Mouse (Mus musculus) lung, embryonic 16.5 days (tissue): ENCODE data around the gene Eps15l1. TPM values are rescaled to one million over a fixed set of nuclear protein-coding genes. Genes with fewer than 3 reads are reported as not detected.

Experiments used
- ATAC-seq: fragments of 200-750 bp; cut with Nextera tagmentation; 2 replicates; pipeline ENCODE4 v1.8.0; 2017; ENCODE audit warnings: low read depth, mild to moderate bottlenecking, moderate library complexity
- H3K27ac ChIP-seq: fragments of 300-500 bp; sonication (generic); 2 replicates; pipeline ENCODE4 v1.5.1; 2014; ENCODE audit warnings: mild to moderate bottlenecking, control low read depth, low read length
- H3K27me3 ChIP-seq: fragments of 300-500 bp; sonication (generic); 2 replicates; pipeline ENCODE4 v1.6.1; 2014; ENCODE audit warnings: low read depth, low read length, mixed read lengths; ENCODE audit not compliant: control insufficient read depth, insufficient read depth
- H3K36me3 ChIP-seq: fragments of 300-500 bp; sonication (generic); 2 replicates; pipeline ENCODE4 v1.6.1; 2014; ENCODE audit warnings: low read length; ENCODE audit not compliant: control insufficient read depth, insufficient read depth
- H3K4me1 ChIP-seq: fragments of 300-500 bp; sonication (generic); replicated peaks from 2 replicates; pipeline ENCODE4 v1.6.1; 2014; ENCODE audit warnings: low read length, mixed read lengths; ENCODE audit not compliant: control insufficient read depth, insufficient read depth
- H3K4me2 ChIP-seq: fragments of 300-500 bp; sonication (generic); 2 replicates; pipeline ENCODE4 v1.6.1; 2014; ENCODE audit warnings: low read depth, low read length, control low read depth
- H3K4me3 ChIP-seq: fragments of 300-500 bp; sonication (generic); 2 replicates; pipeline ENCODE4 v1.5.1; 2014; ENCODE audit warnings: mild to moderate bottlenecking, low read length, control low read depth
- H3K9ac ChIP-seq: fragments of 300-500 bp; sonication (generic); 2 replicates; pipeline ENCODE4 v1.6.1; 2014; ENCODE audit warnings: low read length, control low read depth
- H3K9me3 ChIP-seq: fragments of 300-500 bp; sonication (generic); 2 replicates; pipeline ENCODE4 v1.6.1; 2016; ENCODE audit warnings: low read length; ENCODE audit not compliant: control insufficient read depth
- WGBS: fragments of 180-500 bp; shearing (Covaris S2); extraction: QIAGEN DNeasy Blood & Tissue Kit; methylation state at CpG from one replicate; pipeline ENCODE4 v1.1.7; 2014; 5-methylcytosine and 5-hydroxymethylcytosine counted together
- polyA plus RNA-seq: library from polyadenylated mRNA; unstranded; fragments of >200 nt; fragmentation: Nextera tagmentation; extraction: Ambion mirVana; gene quantifications from 2 replicates; pipeline ENCODE4 v1.2.1, GENCODE M21; 2015

Eps15l1 gene
- polyA plus RNA-seq, 1 experiment from 2014 or later, result 52.6 TPM

- WGBS, result 69% methylated on average over 7 of the region's 7 CpGs
- no peak overlapping the region for H3K27ac ChIP-seq
- no peaks in the 10 kb centered on the region for H3K9me3 ChIP-seq
- H3K4me3 ChIP-seq, result no peak overlapping the region
- no peaks in the 10 kb centered on the region for H3K27me3 ChIP-seq
- no peaks in the 10 kb centered on the region; the same call in 1 of the 2 replicates for H3K4me1 ChIP-seq
- H3K36me3 ChIP-seq, result peaks cover 30% of the 10 kb centered on the region
- no peak overlapping the region for H3K9ac ChIP-seq
- ATAC-seq, result no peak
- H3K4me2 ChIP-seq, result no peak overlapping the region
These were observed 57.8 kb downstream of the Eps15l1 start for GRCm38 (mm10) chr8:72363457-72363856.

- Histone ChIP-seq H3K9ac (no peak overlapping the region), H3K9me3 (no peaks in the 10 kb centered on the region), H3K27ac (no peak overlapping the region), H3K4me3 (no peak overlapping the region), H3K36me3 (peaks cover 27% of the 10 kb centered on the region), H3K4me2 (no peak overlapping the region), H3K4me1 (no peaks in the 10 kb centered on the region; the same call in 1 of the 2 replicates), H3K27me3 (no peaks in the 10 kb centered on the region)
- 90% methylated on average over 4 of the region's 4 CpGs for WGBS
- ATAC-seq, result no peak
These were observed 58.5 kb downstream of the Eps15l1 start for GRCm38 (mm10) chr8:72362754-72363153.

GRCm38 (mm10) chr8:72360162-72360561 is 61.1 kb downstream of the Eps15l1 start:
- no peak overlapping the region for H3K4me3 ChIP-seq
- H3K4me1 ChIP-seq, result no peaks in the 10 kb centered on the region; the same call in 1 of the 2 replicates
- H3K9me3 ChIP-seq, result no peaks in the 10 kb centered on the region
- H3K27ac ChIP-seq, result no peak overlapping the region
- no peak overlapping the region for H3K9ac ChIP-seq
- H3K36me3 ChIP-seq, result peaks cover 30% of the 10 kb centered on the region
- ATAC-seq, result no peak
- H3K27me3 ChIP-seq, result no peaks in the 10 kb centered on the region
- H3K4me2 ChIP-seq, result no peak overlapping the region

DNA sequence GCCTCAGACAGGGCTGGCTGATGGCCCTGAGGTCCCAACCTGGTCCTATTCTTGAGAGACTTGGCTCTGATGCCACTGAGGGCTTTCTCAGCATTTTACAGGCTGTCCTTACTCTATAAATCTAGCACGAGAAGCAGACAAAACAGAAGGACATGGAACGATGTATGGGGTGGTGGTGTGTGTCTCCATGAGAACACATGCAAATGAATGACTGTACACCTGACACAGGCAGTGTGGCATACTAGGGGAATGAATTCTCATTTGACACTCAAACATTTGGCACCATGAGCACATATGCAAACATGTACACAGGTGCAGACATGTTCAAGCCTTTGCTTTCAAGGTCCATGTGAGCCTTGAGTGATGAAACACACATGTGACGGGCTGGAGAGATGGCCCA is 64.7 kb downstream of the Eps15l1 start:
- WGBS, result 91% methylated on average over 3 of the region's 3 CpGs
- peaks cover 29% of the 10 kb centered on the region for H3K36me3 ChIP-seq
- no peak for ATAC-seq
- no peak overlapping the region for H3K9ac ChIP-seq
- no peaks in the 10 kb centered on the region for H3K27me3 ChIP-seq
- H3K4me2 ChIP-seq, result no peak overlapping the region
- H3K27ac ChIP-seq, result no peak overlapping the region
- peaks cover 8% of the 10 kb centered on the region; the same call in 1 of the 2 replicates for H3K4me1 ChIP-seq
- no peaks in the 10 kb centered on the region for H3K9me3 ChIP-seq
- H3K4me3 ChIP-seq, result no peak overlapping the region

GRCm38 (mm10) chr8:72354272-72354671 is 67.0 kb downstream of the Eps15l1 start:
- WGBS, result 52% methylated on average over 11 of the region's 11 CpGs
- peak overlapping the region; percentile 51; the same call in 1 of the 2 replicates for H3K27ac ChIP-seq
- ATAC-seq, result no peak

GRCm38 (mm10) chr8:72353700-72354045 is 67.6 kb downstream of the Eps15l1 start:
- H3K27ac ChIP-seq, result no peak overlapping the region
- no peak for ATAC-seq
- 63% methylated on average over 7 of the region's 7 CpGs for WGBS
- H3K36me3 ChIP-seq, result peaks cover 22% of the 10 kb centered on the region
- H3K9ac ChIP-seq, result no peak overlapping the region
- peaks cover 8% of the 10 kb centered on the region; the same call in 1 of the 2 replicates for H3K4me1 ChIP-seq
- H3K27me3 ChIP-seq, result no peaks in the 10 kb centered on the region
- H3K9me3 ChIP-seq, result no peaks in the 10 kb centered on the region
- H3K4me2 ChIP-seq, result no peak overlapping the region
- no peak overlapping the region for H3K4me3 ChIP-seq

More at GRCm38 (mm10) chr8:72354272-72354671, 67.0 kb downstream of the Eps15l1 start:
- Histone ChIP-seq H3K4me1 (peaks cover 8% of the 10 kb centered on the region; the same call in 1 of the 2 replicates), H3K9ac (no peak overlapping the region), H3K9me3 (no peaks in the 10 kb centered on the region), H3K4me2 (no peak overlapping the region), H3K36me3 (peaks cover 22% of the 10 kb centered on the region), H3K27me3 (no peaks in the 10 kb centered on the region), H3K4me3 (no peak overlapping the region)

DNA sequence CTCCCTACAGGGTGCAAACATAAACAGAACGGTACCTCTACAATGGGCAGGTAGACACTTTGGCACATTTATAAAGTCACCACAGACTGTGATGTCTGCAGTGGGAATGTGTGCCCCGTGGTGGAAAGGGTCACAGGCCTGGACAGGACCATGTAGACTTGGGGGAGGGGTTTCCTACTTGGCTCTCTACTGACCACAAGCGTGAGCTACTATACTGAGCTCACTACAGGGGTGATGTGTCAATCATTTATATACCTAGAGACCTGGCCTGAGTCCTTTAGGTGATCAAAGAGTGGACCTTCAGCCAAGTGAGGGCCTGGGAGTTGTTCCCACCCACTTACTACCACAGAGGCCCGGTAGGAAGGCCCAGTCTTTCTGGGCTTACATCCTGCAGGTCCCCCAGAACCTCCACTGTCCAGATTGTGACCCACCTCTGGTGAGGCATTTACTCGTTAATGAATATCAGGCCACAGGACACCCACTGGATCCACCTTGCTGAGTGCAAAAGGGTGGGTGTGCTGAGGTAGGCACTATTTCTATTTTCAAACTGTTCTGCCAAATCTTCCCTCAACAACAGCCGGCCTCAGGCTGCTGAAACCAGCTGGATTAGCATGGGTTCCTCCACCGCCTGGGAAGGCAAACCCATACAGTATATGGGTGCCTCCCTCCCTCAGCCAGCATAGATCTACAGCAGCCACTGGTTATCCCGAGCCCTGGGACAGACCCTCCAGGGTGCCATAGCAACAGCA is 68.1 kb downstream of the Eps15l1 start:
- H3K27ac ChIP-seq, result no peak overlapping the region
- no peaks in the 10 kb centered on the region for H3K27me3 ChIP-seq
- no peak overlapping the region for H3K9ac ChIP-seq
- peaks cover 22% of the 10 kb centered on the region for H3K36me3 ChIP-seq
- no peak overlapping the region for H3K4me3 ChIP-seq
- H3K4me1 ChIP-seq, result peaks cover 8% of the 10 kb centered on the region; the same call in 1 of the 2 replicates
- peak; percentile 84 for ATAC-seq
- 63% methylated on average over 8 of the region's 8 CpGs for WGBS
- H3K4me2 ChIP-seq, result no peak overlapping the region
- no peaks in the 10 kb centered on the region for H3K9me3 ChIP-seq

DNA sequence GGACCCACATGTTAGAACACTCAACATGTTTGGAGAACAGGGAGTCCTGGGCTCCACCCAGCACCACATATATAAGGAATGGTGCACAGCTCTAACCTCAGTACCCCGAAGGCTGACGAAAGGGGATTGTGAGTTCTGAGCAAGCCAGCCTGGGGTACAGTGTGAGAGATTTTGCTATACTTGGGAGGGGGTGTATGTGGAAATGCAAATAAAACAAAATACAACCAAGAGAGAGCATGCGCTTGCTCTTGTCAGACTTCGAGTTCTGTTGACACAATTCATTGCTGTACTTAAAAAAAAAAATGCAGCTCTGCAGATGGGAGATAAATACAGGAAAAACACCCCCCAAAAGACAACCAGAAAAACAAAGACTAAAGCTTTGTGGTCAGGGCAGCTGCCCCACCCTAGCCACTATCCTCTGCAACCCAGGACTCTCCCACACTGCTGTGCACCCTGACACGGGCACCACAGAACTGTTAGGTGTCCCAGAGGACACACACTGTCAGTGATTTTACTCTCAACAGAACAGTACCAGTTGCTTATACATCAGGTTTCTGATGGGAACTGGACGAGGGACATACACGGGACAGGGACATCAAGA is 69.8 kb downstream of the Eps15l1 start:
- no peak overlapping the region; the same call in 1 of the 2 replicates for H3K27ac ChIP-seq
- H3K9me3 ChIP-seq, result no peaks in the 10 kb centered on the region
- ATAC-seq, result no peak
- H3K27me3 ChIP-seq, result no peaks in the 10 kb centered on the region
- H3K4me2 ChIP-seq, result no peak overlapping the region
- 85% methylated on average over 7 of the region's 7 CpGs for WGBS
- peaks cover 8% of the 10 kb centered on the region; the same call in 1 of the 2 replicates for H3K4me1 ChIP-seq
- H3K9ac ChIP-seq, result no peak overlapping the region
- peaks cover 17% of the 10 kb centered on the region for H3K36me3 ChIP-seq
- H3K4me3 ChIP-seq, result no peak overlapping the region

GRCm38 (mm10) chr8:72350727-72351126 is 70.5 kb downstream of the Eps15l1 start:
- no peak overlapping the region for H3K4me3 ChIP-seq
- peaks cover 10% of the 10 kb centered on the region; the same call in 1 of the 2 replicates for H3K36me3 ChIP-seq
- H3K9ac ChIP-seq, result no peak overlapping the region
- 91% methylated on average over 8 of the region's 8 CpGs for WGBS
- H3K4me1 ChIP-seq, result peaks cover 8% of the 10 kb centered on the region; the same call in 1 of the 2 replicates
- no peak overlapping the region for H3K4me2 ChIP-seq
- no peak for ATAC-seq
- H3K27ac ChIP-seq, result no peak overlapping the region
- no peaks in the 10 kb centered on the region for H3K9me3 ChIP-seq
- no peaks in the 10 kb centered on the region for H3K27me3 ChIP-seq
